Comparison of ENCODE assay signal across 8 mouse cellular contexts in genomic region chr16:4880136-4880825, GRCm38 (mm10). TPM values are rescaled to one million over a fixed set of nuclear protein-coding genes. Genes with fewer than 3 reads are reported as not detected.
DNase-seq lines count a peak whose midpoint lies in the region; ATAC-seq and TF ChIP-seq lines count a peak whose summit lies in the region.

Ubald1 (minus strand) TSS chr16:4880315.

- H3K9ac ChIP-seq in ES-E14 (ENCODE audit: insufficient read depth, low read depth, low read length, poor library complexity, severe bottlenecking), result peak within 1 kb of the TSS; percentile 98
- H3K9ac ChIP-seq in forebrain, embryonic 15.5 days (replicated peaks), result peak within 1 kb of the TSS; percentile 80

- peak; percentile 98 for DNase-seq in ES-E14 (ENCODE audit: low read depth, low spot score)
- DNase-seq in cerebellum, adult 11-12 months, result peak; percentile 99
- peak; percentile 95 for DNase-seq in heart, postnatal 25 days (ENCODE audit: low spot score)
- peak; percentile 98 to 100 for DNase-seq in layer of hippocampus, adult 18-20 months (ENCODE audit: low spot score in 2 of 2)
- peak; percentile 91 for DNase-seq in lung, adult 2 months
- DNase-seq in thymus, adult 18-20 months, result peak; percentile 96 to 98

- peaks cover 2 to 22% of the 10 kb centered on the region in 2 experiments; a peak in 2 of 4 replicates for H3K4me1 ChIP-seq in ES-E14 (ENCODE audit: control insufficient read depth in 2 of 2, insufficient read depth in 2 of 2, low read length in 2 of 2, poor library complexity in 1 of 2)
- H3K4me1 ChIP-seq in forebrain, embryonic 15.5 days, result peaks cover 47% of the 10 kb centered on the region
- H3K4me1 ChIP-seq in lung, adult 2 months (ENCODE audit: control insufficient read depth, insufficient read depth, low read length), result peaks cover 28% of the 10 kb centered on the region

- intact Hi-C loops in heart, postnatal 25 days (cut with DNase I), result no loop called here

- H3K4me3 ChIP-seq in ES-E14 (ENCODE audit: insufficient read depth in 1 of 2, low read depth in 1 of 2, low read length in 2 of 2, poor library complexity in 1 of 2, severe bottlenecking in 1 of 2), result peak within 1 kb of the TSS; percentile 84 to 98
- peak within 1 kb of the TSS; percentile 91 for H3K4me3 ChIP-seq in forebrain, embryonic 15.5 days
- peak within 1 kb of the TSS; percentile 95 for H3K4me3 ChIP-seq in lung, adult 2 months (replicated peaks; ENCODE audit: extremely low read depth, low read depth, low read length)

- H3K27me3 ChIP-seq in forebrain, embryonic 15.5 days, result no peaks in the 10 kb centered on the region

- H3K27ac ChIP-seq in ES-E14 (ENCODE audit: insufficient read depth, low read depth, low read length, poor library complexity, severe bottlenecking), result peak within 1 kb of the TSS; percentile 96
- peak within 1 kb of the TSS; percentile 98 for H3K27ac ChIP-seq in forebrain, embryonic 15.5 days (replicated peaks)

- peaks cover 21% of the 10 kb centered on the region for H3K36me3 ChIP-seq in ES-E14 (ENCODE audit: control insufficient read depth, insufficient read depth, low read length, poor library complexity, severe bottlenecking)
- peaks cover 1% of the 10 kb centered on the region; the same call in 1 of the 2 replicates for H3K36me3 ChIP-seq in forebrain, embryonic 15.5 days

- WGBS in forebrain, embryonic 15.5 days, result 0% methylated on average over 48 of the region's 48 CpGs
- under 1% methylated on average over 48 of the region's 48 CpGs for WGBS in lung, adult 2 months

- TF ChIP-seq CTCF in lung, adult 2 months (IDR thresholded peaks at IDR 0.05; ENCODE audit: insufficient read depth, low read length), result no peak

- H3K9me3 ChIP-seq in ES-E14 (ENCODE audit: control insufficient read depth, insufficient read depth, low read depth, low read length), result no peaks in the 10 kb centered on the region
- H3K9me3 ChIP-seq in forebrain, embryonic 15.5 days, result no peaks in the 10 kb centered on the region

- TF ChIP-seq POLR2A in lung, adult 2 months (IDR thresholded peaks at IDR 0.05; ENCODE audit: borderline replicate concordance, extremely low read depth, low read depth, low read length), result peak; percentile 89

- H3K4me2 ChIP-seq in forebrain, embryonic 15.5 days (replicated peaks), result peak within 1 kb of the TSS; percentile 78

- in situ Hi-C loops in ES-E14 (cut with MboI; ENCODE audit: low sequenced_read_pairs in 2 of 2, unreplicated experiment in 2 of 2), result no loop called here

- peak; percentile 89 for ATAC-seq in forebrain, embryonic 15.5 days (replicated peaks)
- peak; percentile 83 for ATAC-seq in neutrophil, adult 5-6 weeks (ENCODE audit: extremely low read depth, insufficient number of reproducible peaks, low FRiP score, poor library complexity, severe bottlenecking)

TF ChIP-seq in ES-E14, 5 proteins besides CTCF, POLR2A, EP300 and RAD21:
- TF ChIP-seq ZNF384 (IDR thresholded peaks at IDR 0.05; ENCODE audit: low read depth, low read length) (peak; percentile 99), MAFK (IDR thresholded peaks at IDR 0.05; ENCODE audit: insufficient read depth, low read depth, low read length) (no peak), HCFC1 (IDR thresholded peaks at IDR 0.05; ENCODE audit: borderline replicate concordance, insufficient read depth, low read length) (peak; percentile 30; the same call in 1 of the 2 replicates), CHD2 (IDR thresholded peaks at IDR 0.05; ENCODE audit: low read depth, low read length) (peak; percentile 2; the same call in 1 of the 2 replicates)

RNA-seq across cellular contexts. Expression of gene Ubald1, which starts in this region (rescaled TPM):
- 26.7 and 41.3 TPM in 2 replicates for total RNA-seq in ES-E14 (2012; rRNA removed)
- 45.1 and 47.6 TPM in 2 replicates for polyA plus RNA-seq in forebrain, embryonic 15.5 days (2015; fragmentation: Nextera tagmentation; extraction: Ambion mirVana)
- total RNA-seq in heart, postnatal 25 days (2021), result 10 to 100 TPM; 20.2 to 20.9 TPM
- total RNA-seq in layer of hippocampus, adult 18-20 months (2021), result 10 to 100 TPM; 96.1 to 98.1 TPM
- polyA plus RNA-seq in lung, adult 2 months (2012; rRNA removed), result 62.1 and 69.5 TPM in 2 replicates
- 33.1 and 36.3 TPM in 2 replicates for total RNA-seq in neutrophil, adult 5-6 weeks (2017)

Comparison
In these comparisons a context has a peak if more than half of its experiments do, and no peak if none do; other contexts are left out.
1. Peak in every context shown above with its lines: DNase-seq, ATAC-seq, H3K4me3 ChIP-seq and H3K27ac ChIP-seq.